Mouse (Mus musculus): ENCODE results near the gene Fam43b. TPM values are rescaled to one million over a fixed set of nuclear protein-coding genes. Genes with fewer than 3 reads are reported as not detected.

Gene Fam43b
- polyA plus RNA-seq, 1 experiment from 2014 or later, result not detected

Other genes starting within 250 kb of the Fam43b start
- 129 and 131 TPM in 2 replicates for gene Hp1bp3, start 180.2 kb downstream of the Fam43b start, polyA plus RNA-seq (2015; fragmentation: Nextera tagmentation; extraction: Ambion mirVana)
- gene Sh2d5, start 146.1 kb downstream of the Fam43b start, polyA plus RNA-seq (2015; fragmentation: Nextera tagmentation; extraction: Ambion mirVana), result 0.85 and 0.88 TPM in 2 replicates
- gene Kif17, start 146.1 kb downstream of the Fam43b start, polyA plus RNA-seq (2015; fragmentation: Nextera tagmentation; extraction: Ambion mirVana), result 1.7 and 1.9 TPM in 2 replicates
- gene Ddost, start 91.8 kb downstream of the Fam43b start, polyA plus RNA-seq (2015; fragmentation: Nextera tagmentation; extraction: Ambion mirVana), result 396 and 428 TPM in 2 replicates
- 41.4 and 43.8 TPM in 2 replicates for gene Pink1, start 70.2 kb downstream of the Fam43b start, polyA plus RNA-seq (2015; fragmentation: Nextera tagmentation; extraction: Ambion mirVana)
- gene Cda, start 28.5 kb downstream of the Fam43b start, polyA plus RNA-seq (2015; fragmentation: Nextera tagmentation; extraction: Ambion mirVana), result 14.5 and 19.3 TPM in 2 replicates
- gene Mul1, start 38.1 kb upstream of the Fam43b start, polyA plus RNA-seq (2015; fragmentation: Nextera tagmentation; extraction: Ambion mirVana), result 15.7 and 18.6 TPM in 2 replicates
- gene Camk2n1, start 57.8 kb upstream of the Fam43b start, polyA plus RNA-seq (2015; fragmentation: Nextera tagmentation; extraction: Ambion mirVana), result 5.0 and 5.2 TPM in 2 replicates
- 0.32 and 0.37 TPM in 2 replicates for gene Vwa5b1, start 239.4 kb upstream of the Fam43b start, polyA plus RNA-seq (2015; fragmentation: Nextera tagmentation; extraction: Ambion mirVana)